Mouse (Mus musculus) forebrain, embryonic 11.5 days (tissue): Measurements from ENCODE around the gene Naxd. TPM values are rescaled to one million over a fixed set of nuclear protein-coding genes. Genes with fewer than 3 reads are reported as not detected.
A peak's percentile ranks its signal among the peaks of the same experiment; 100 is the strongest.

Source experiments
- ATAC-seq: fragments of 200-750 bp; cut with Nextera tagmentation; replicated peaks from 2 replicates; pipeline ENCODE4 v1.8.0; 2017; ENCODE audit warnings: moderate TSS enrichment; ENCODE audit not compliant: low FRiP score
- DNase-seq: peaks from one replicate; pipeline ENCODE4 v3.0.0-alpha.2; 2017; ENCODE audit warnings: low spot score
- H3K27ac ChIP-seq: fragments of 300-500 bp; sonication (generic); 2 replicates; pipeline ENCODE4 v1.5.1; 2014; ENCODE audit warnings: low read depth, low read length
- H3K27me3 ChIP-seq: fragments of 300-500 bp; sonication (generic); 2 replicates; pipeline ENCODE4 v1.6.1; 2014; ENCODE audit warnings: mild to moderate bottlenecking, low read length, mixed read lengths; ENCODE audit not compliant: control insufficient read depth, insufficient read depth
- H3K36me3 ChIP-seq: fragments of 300-500 bp; sonication (generic); 2 replicates; pipeline ENCODE4 v1.6.1; 2014; ENCODE audit warnings: mild to moderate bottlenecking, low read length, moderate library complexity, mixed read lengths; ENCODE audit not compliant: control insufficient read depth, insufficient read depth
- H3K4me1 ChIP-seq: fragments of 300-500 bp; sonication (generic); replicated peaks from 2 replicates; pipeline ENCODE4 v1.6.1; 2014; ENCODE audit warnings: low read length, mixed read lengths; ENCODE audit not compliant: control insufficient read depth, insufficient read depth
- H3K4me2 ChIP-seq: fragments of 300-500 bp; sonication (generic); 2 replicates; pipeline ENCODE4 v1.6.1; 2014; ENCODE audit warnings: low read depth, mild to moderate bottlenecking, low read length, moderate library complexity, mixed read lengths; ENCODE audit not compliant: severe bottlenecking
- H3K4me3 ChIP-seq: fragments of 300-500 bp; sonication (generic); 2 replicates; pipeline ENCODE4 v1.5.1; 2014; ENCODE audit warnings: low read depth, low read length
- H3K9ac ChIP-seq: fragments of 300-500 bp; sonication (generic); 2 replicates; pipeline ENCODE4 v1.6.1; 2014; ENCODE audit warnings: low read length
- H3K9me3 ChIP-seq: fragments of 300-500 bp; sonication (generic); 2 replicates; pipeline ENCODE4 v1.6.1; 2016; ENCODE audit warnings: low read length, mixed read lengths; ENCODE audit not compliant: control insufficient read depth
- WGBS: fragments of 180-500 bp; shearing (Covaris S2); extraction: QIAGEN DNeasy Blood & Tissue Kit; methylation state at CpG from one replicate; pipeline ENCODE4 v1.1.7; 2014; 5-methylcytosine and 5-hydroxymethylcytosine counted together
- polyA plus RNA-seq: library from polyadenylated mRNA; unstranded; fragments of >200 nt; fragmentation: Nextera tagmentation; extraction: Ambion mirVana; gene quantifications from 2 replicates; pipeline ENCODE4 v1.2.1, GENCODE M21; 2014

Gene Naxd
- polyA plus RNA-seq, 1 experiment from 2014 or later = 99.2 TPM

- DNase-seq (peak; percentile 62), ATAC-seq (no peak; the same call in 1 of the 2 replicates)
- Histone ChIP-seq H3K36me3 (no peaks in the 10 kb centered on the region), H3K27ac (no peak overlapping the region), H3K4me2 (peak overlapping the region; percentile 29), H3K9ac (no peak overlapping the region), H3K4me3 (no peak overlapping the region), H3K4me1 (peaks cover 10% of the 10 kb centered on the region; the same call in 1 of the 2 replicates), H3K27me3 (peaks cover 59% of the 10 kb centered on the region), H3K9me3 (no peaks in the 10 kb centered on the region)
- 4% methylated on average over 24 of the region's 24 CpGs for WGBS
Measured at GRCm38 (mm10) chr8:11476338-11477177, 20.7 kb upstream of the Naxd start.

- no peak overlapping the region for H3K4me3 ChIP-seq
- H3K9ac ChIP-seq = no peak overlapping the region
- peaks cover 10% of the 10 kb centered on the region; the same call in 1 of the 2 replicates for H3K4me1 ChIP-seq
- no peaks in the 10 kb centered on the region for H3K9me3 ChIP-seq
- H3K27ac ChIP-seq = no peak overlapping the region
- H3K27me3 ChIP-seq = peaks cover 59% of the 10 kb centered on the region
- H3K36me3 ChIP-seq = no peaks in the 10 kb centered on the region
- 5% methylated on average over 9 of the region's 9 CpGs for WGBS
- peak overlapping the region; percentile 29 for H3K4me2 ChIP-seq
- ATAC-seq = no peak
- DNase-seq = no peak
Measured at GRCm38 (mm10) chr8:11477178-11477553, 20.1 kb upstream of the Naxd start.

GRCm38 (mm10) chr8:11477811-11478761 lies 19.2 kb upstream of the Naxd start, which contains the start of gene Rab20:
Rab20 (minus strand) TSS chr8:11478710.
- no peaks in the 10 kb centered on the region for H3K9me3 ChIP-seq
- no peaks in the 10 kb centered on the region for H3K36me3 ChIP-seq
- DNase-seq (peak; percentile 86), ATAC-seq (peak; percentile 88)
- H3K4me3 ChIP-seq = peak within 1 kb of the TSS; percentile 39
- H3K4me2 ChIP-seq = peak within 1 kb of the TSS; percentile 97
- no peak within 1 kb of the TSS for H3K27ac ChIP-seq
- peaks cover 9% of the 10 kb centered on the region; the same call in 1 of the 2 replicates for H3K4me1 ChIP-seq
- WGBS = under 1% methylated on average over 69 of the region's 69 CpGs
- H3K27me3 ChIP-seq = peaks cover 59% of the 10 kb centered on the region
- H3K9ac ChIP-seq = no peak within 1 kb of the TSS; the same call in 1 of the 2 replicates

- Histone ChIP-seq H3K4me1 (peaks cover 8% of the 10 kb centered on the region; the same call in 1 of the 2 replicates), H3K4me2 (peak overlapping the region; percentile 97), H3K9ac (no peak overlapping the region; the same call in 1 of the 2 replicates), H3K27me3 (peaks cover 59% of the 10 kb centered on the region), H3K4me3 (peak overlapping the region; percentile 39), H3K27ac (no peak overlapping the region), H3K36me3 (no peaks in the 10 kb centered on the region), H3K9me3 (no peaks in the 10 kb centered on the region)
- WGBS = 1% methylated on average over 23 of the region's 23 CpGs
- DNase-seq = no peak
- 0 out of 2 replicates have a peak, but pooled peaks have one; percentile 35 for ATAC-seq
Measured at GRCm38 (mm10) chr8:11478807-11479527, 18.3 kb upstream of the Naxd start.

GRCm38 (mm10) chr8:11479591-11479990 lies 17.7 kb upstream of the Naxd start:
- H3K27ac ChIP-seq = no peak overlapping the region
- peaks cover 8% of the 10 kb centered on the region; the same call in 1 of the 2 replicates for H3K4me1 ChIP-seq
- H3K9me3 ChIP-seq = no peaks in the 10 kb centered on the region
- no peaks in the 10 kb centered on the region for H3K36me3 ChIP-seq
- WGBS = 5% methylated on average over 14 of the region's 14 CpGs
- peaks cover 55% of the 10 kb centered on the region for H3K27me3 ChIP-seq
- ATAC-seq (no peak), DNase-seq (no peak)
- no peak overlapping the region for H3K9ac ChIP-seq
- no peak overlapping the region for H3K4me3 ChIP-seq
- no peak overlapping the region for H3K4me2 ChIP-seq

GRCm38 (mm10) chr8:11481876-11482275 lies 15.4 kb upstream of the Naxd start:
- H3K27me3 ChIP-seq = peaks cover 35% of the 10 kb centered on the region
- H3K27ac ChIP-seq = no peak overlapping the region
- H3K9me3 ChIP-seq = no peaks in the 10 kb centered on the region
- no peak overlapping the region for H3K4me3 ChIP-seq
- no peak overlapping the region for H3K9ac ChIP-seq
- no peaks in the 10 kb centered on the region for H3K36me3 ChIP-seq
- DNase-seq (no peak), ATAC-seq (no peak)
- no peak overlapping the region for H3K4me2 ChIP-seq
- 59% methylated on average over 3 of the region's 3 CpGs for WGBS
- peaks cover 4% of the 10 kb centered on the region; the same call in 1 of the 2 replicates for H3K4me1 ChIP-seq

GRCm38 (mm10) chr8:11482537-11482936 lies 14.8 kb upstream of the Naxd start:
- no peak for DNase-seq
- Histone ChIP-seq H3K4me1 (peaks cover 4% of the 10 kb centered on the region; the same call in 1 of the 2 replicates), H3K27ac (no peak overlapping the region), H3K4me3 (no peak overlapping the region), H3K27me3 (peaks cover 31% of the 10 kb centered on the region), H3K9ac (no peak overlapping the region), H3K9me3 (no peaks in the 10 kb centered on the region), H3K4me2 (no peak overlapping the region), H3K36me3 (no peaks in the 10 kb centered on the region)
- 80% methylated on average over 3 of the region's 3 CpGs for WGBS
- no peak for ATAC-seq

- H3K4me3 ChIP-seq = no peak overlapping the region
- ATAC-seq (0 out of 2 replicates have a peak, but pooled peaks have one; percentile 36), DNase-seq (peak; percentile 88)
- H3K36me3 ChIP-seq = no peaks in the 10 kb centered on the region
- no peak overlapping the region for H3K9ac ChIP-seq
- no peaks in the 10 kb centered on the region for H3K9me3 ChIP-seq
- no peak overlapping the region for H3K27ac ChIP-seq
- H3K27me3 ChIP-seq = no peaks in the 10 kb centered on the region
- no peaks in the 10 kb centered on the region for H3K4me1 ChIP-seq
- 22% methylated on average over 7 of the region's 7 CpGs for WGBS
- no peak overlapping the region for H3K4me2 ChIP-seq
Measured at GRCm38 (mm10) chr8:11486142-11486541, 11.2 kb upstream of the Naxd start.
